In the genomic region with DNA sequence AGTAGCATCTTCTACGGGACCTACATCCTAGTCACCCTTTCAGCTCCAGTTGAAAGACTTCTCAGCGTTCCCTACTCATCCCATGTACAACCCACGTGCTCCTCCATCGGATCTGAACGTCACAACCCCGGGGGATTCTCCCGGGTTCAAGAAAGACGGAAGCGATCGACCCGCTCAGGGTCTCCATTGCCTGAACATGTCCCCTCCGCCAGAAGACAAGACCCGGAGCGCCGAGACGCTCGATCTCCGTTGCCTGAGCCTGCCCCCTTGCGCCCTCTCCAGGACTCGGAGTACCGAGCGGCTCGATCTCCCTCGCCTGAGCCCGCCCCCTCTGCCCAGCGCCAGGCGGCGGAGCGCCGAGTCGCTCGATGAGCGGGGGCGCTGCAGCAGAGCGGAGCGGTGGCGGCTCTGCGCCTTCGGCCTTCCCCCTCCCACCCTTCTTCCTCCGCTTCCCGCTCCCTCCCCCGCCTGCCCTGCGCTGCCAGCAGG, we compare ENCODE assay signal across 7 mouse cellular contexts. TPM values are rescaled to one million over a fixed set of nuclear protein-coding genes. Genes with fewer than 3 reads are reported as not detected.
A peak's percentile ranks its signal among the peaks of the same experiment; 100 is the strongest.
DNase-seq lines count a peak whose midpoint lies in the region; ATAC-seq lines count a peak whose summit lies in the region.

A gene (plus strand): TSS at position 256 of the 489 bp plus-strand sequence.

- H3K27ac ChIP-seq in embryonic facial prominence, embryonic 10.5 days (replicated peaks): peak within 1 kb of the TSS; percentile 97
- H3K27ac ChIP-seq in limb, embryonic 11.5 days (replicated peaks; ENCODE audit: low read depth, low read length): peak within 1 kb of the TSS; percentile 76
- peak within 1 kb of the TSS; percentile 95 for H3K27ac ChIP-seq in midbrain, embryonic 14.5 days (replicated peaks; ENCODE audit: low read depth, low read length)

- peak; percentile 81 for ATAC-seq in granulocyte monocyte progenitor cell, adult 5-6 weeks (replicated peaks; ENCODE audit: poor library complexity, severe bottlenecking)
- peak; percentile 96 for ATAC-seq in limb, embryonic 11.5 days (ENCODE audit: insufficient number of reproducible peaks, low FRiP score, low TSS enrichment, low read depth)
- ATAC-seq in midbrain, embryonic 14.5 days (ENCODE audit: low FRiP score, low TSS enrichment): peak; percentile 98

- H3K4me3 ChIP-seq in embryonic facial prominence, embryonic 10.5 days: peak within 1 kb of the TSS; percentile 97
- peak within 1 kb of the TSS; percentile 88 for H3K4me3 ChIP-seq in limb, embryonic 11.5 days (ENCODE audit: low read depth, low read length)
- H3K4me3 ChIP-seq in midbrain, embryonic 14.5 days (replicated peaks; ENCODE audit: low read depth, low read length): peak within 1 kb of the TSS; percentile 92

- peaks cover 15% of the 10 kb centered on the region for H3K36me3 ChIP-seq in embryonic facial prominence, embryonic 10.5 days (replicated peaks)
- H3K36me3 ChIP-seq in limb, embryonic 11.5 days (ENCODE audit: control insufficient read depth, insufficient read depth, low read length): peaks cover 4% of the 10 kb centered on the region; the same call in 1 of the 2 replicates
- H3K36me3 ChIP-seq in midbrain, embryonic 14.5 days (ENCODE audit: control insufficient read depth, insufficient read depth, low read length): peaks cover 11% of the 10 kb centered on the region

- DNase-seq in adrenal gland, postnatal 10 days: peak; percentile 96
- peak; percentile 99 for DNase-seq in embryonic facial prominence, embryonic 10.5 days (ENCODE audit: low spot score)
- DNase-seq in kidney, adult 11 months: peak; percentile 91
- peak; percentile 98 for DNase-seq in limb, embryonic 11.5 days (ENCODE audit: low spot score)
- DNase-seq in midbrain, embryonic 14.5 days: peak; percentile 98
- DNase-seq in spleen, adult 18-20 months: peak; percentile 86 to 92

- no peaks in the 10 kb centered on the region for H3K27me3 ChIP-seq in embryonic facial prominence, embryonic 10.5 days (replicated peaks; ENCODE audit: low read depth, poor library complexity, severe bottlenecking)
- no peaks in the 10 kb centered on the region for H3K27me3 ChIP-seq in limb, embryonic 11.5 days (ENCODE audit: control insufficient read depth, insufficient read depth, low read length)
- no peaks in the 10 kb centered on the region for H3K27me3 ChIP-seq in midbrain, embryonic 14.5 days (ENCODE audit: control insufficient read depth, insufficient read depth, low read length)

- peaks cover 23% of the 10 kb centered on the region for H3K4me1 ChIP-seq in embryonic facial prominence, embryonic 10.5 days
- peaks cover 7% of the 10 kb centered on the region; the same call in 1 of the 2 replicates for H3K4me1 ChIP-seq in limb, embryonic 11.5 days (ENCODE audit: control insufficient read depth, insufficient read depth, low read length)
- peaks cover 15% of the 10 kb centered on the region for H3K4me1 ChIP-seq in midbrain, embryonic 14.5 days (ENCODE audit: control insufficient read depth, insufficient read depth, low read length)

- peak within 1 kb of the TSS; percentile 84 for H3K9ac ChIP-seq in limb, embryonic 11.5 days (ENCODE audit: low read length)
- H3K9ac ChIP-seq in midbrain, embryonic 14.5 days (replicated peaks; ENCODE audit: low read length): peak within 1 kb of the TSS; percentile 87

- peak within 1 kb of the TSS; percentile 74 for H3K4me2 ChIP-seq in limb, embryonic 11.5 days (ENCODE audit: low read depth, severe bottlenecking)
- H3K4me2 ChIP-seq in midbrain, embryonic 14.5 days (ENCODE audit: low read length): peak within 1 kb of the TSS; percentile 64

- WGBS in embryonic facial prominence, embryonic 10.5 days: under 1% methylated on average over 43 of the region's 43 CpGs
- WGBS in limb, embryonic 11.5 days: under 1% methylated on average over 38 of the region's 43 CpGs
- under 1% methylated on average over 39 of the region's 43 CpGs for WGBS in midbrain, embryonic 14.5 days

- peaks cover 9% of the 10 kb centered on the region; the same call in 1 of the 2 replicates for H3K9me3 ChIP-seq in embryonic facial prominence, embryonic 10.5 days
- no peaks in the 10 kb centered on the region; the same call in 1 of the 2 replicates for H3K9me3 ChIP-seq in limb, embryonic 11.5 days (ENCODE audit: control insufficient read depth, low read length)
- no peaks in the 10 kb centered on the region for H3K9me3 ChIP-seq in midbrain, embryonic 14.5 days (ENCODE audit: control insufficient read depth, low read length)

RNA-seq across cellular contexts. Expression of the gene that starts here (rescaled TPM):
- 10 to 100 TPM; 28.2 to 36.7 TPM for total RNA-seq in adrenal gland, postnatal 10 days (2021)
- 51.4 and 54.7 TPM in 2 replicates for polyA plus RNA-seq in embryonic facial prominence, embryonic 10.5 days (2016; fragmentation: Nextera tagmentation; extraction: Ambion mirVana)
- total RNA-seq in granulocyte monocyte progenitor cell, adult 5-6 weeks (2014; fragmentation: Nextera tagmentation): 27.1 and 31.9 TPM in 2 replicates
- total RNA-seq in granulocyte monocyte progenitor cell, adult 5-6 weeks (2017): 26.7 and 27.2 TPM in 2 replicates
- polyA plus RNA-seq in limb, embryonic 11.5 days (2014; fragmentation: Nextera tagmentation; extraction: Ambion mirVana): 61.8 and 66.1 TPM in 2 replicates
- polyA plus RNA-seq in midbrain, embryonic 14.5 days (2014; fragmentation: Nextera tagmentation; extraction: Ambion mirVana): 71.3 and 72.0 TPM in 2 replicates

Comparison
In these comparisons a context has a peak if more than half of its experiments do, and no peak if none do; other contexts are left out.
1. Peak in every context shown above with its lines: DNase-seq, ATAC-seq, H3K4me3 ChIP-seq and H3K27ac ChIP-seq.